Mouse (Mus musculus) MEL (cell line): Measurements from ENCODE around the gene Psmb11. TPM values are rescaled to one million over a fixed set of nuclear protein-coding genes. Genes with fewer than 3 reads are reported as not detected.
A peak's percentile ranks its signal among the peaks of the same experiment; 100 is the strongest.

Experiments used
- DNase-seq: peaks from one replicate; pipeline ENCODE4 v3.0.0; 2011; ENCODE audit warnings: low read depth, low spot score
- H3K27ac ChIP-seq: 2 replicates; pipeline ENCODE4 v1.5.1; 2012; ENCODE audit warnings: low read depth, mild to moderate bottlenecking, control low read depth, low read length, moderate library complexity; ENCODE audit not compliant: control insufficient read depth
- H3K27me3 ChIP-seq, 2 experiments: fragments of 150-350 bp in 1 of 2; sonication (generic) in 1 of 2; 2 replicates each; pipeline ENCODE4 v1.6.1; 2012; ENCODE audit warnings: low read length in 2 of 2, mild to moderate bottlenecking in 2 of 2, improper control_type of control experiment in 1 of 2, moderate library complexity in 1 of 2; ENCODE audit not compliant: insufficient read depth in 2 of 2, control insufficient read depth in 1 of 2
- H3K36me3 ChIP-seq, 2 experiments: 2 replicates each; pipeline ENCODE4 v1.6.1; 2012 to 2014; ENCODE audit warnings: low read length in 2 of 2, improper control_type of control experiment in 1 of 2, inconsistent platforms in 1 of 2, mild to moderate bottlenecking in 1 of 2; ENCODE audit not compliant: insufficient read depth in 2 of 2, control insufficient read depth in 1 of 2
- H3K4me1 ChIP-seq, 2 experiments: fragments of 150-350 bp in 1 of 2; sonication (generic) in 1 of 2; 2 replicates each; pipeline ENCODE4 v1.6.1; 2012; ENCODE audit warnings: low read length in 2 of 2, improper control_type of control experiment in 1 of 2, mild to moderate bottlenecking in 1 of 2; ENCODE audit not compliant: insufficient read depth in 2 of 2, control insufficient read depth in 1 of 2
- H3K4me3 ChIP-seq, 2 experiments: fragments of 150-350 bp in 1 of 2; sonication (generic) in 1 of 2; 2 replicates each; pipeline ENCODE4 v1.5.1; 2012; ENCODE audit warnings: low read depth in 2 of 2, low read length in 2 of 2, mild to moderate bottlenecking in 2 of 2, moderate library complexity in 2 of 2, control low read depth in 1 of 2, improper control_type of control experiment in 1 of 2; ENCODE audit not compliant: control insufficient read depth in 1 of 2, insufficient read depth in 1 of 2
- H3K79me2 ChIP-seq: 2 replicates; pipeline ENCODE4 v1.6.1; 2012; ENCODE audit warnings: mild to moderate bottlenecking, low read length, moderate library complexity; ENCODE audit not compliant: control insufficient read depth, poor library complexity, insufficient read depth
- H3K9ac ChIP-seq: 2 replicates; pipeline ENCODE4 v1.6.1; 2012; ENCODE audit warnings: low read depth, mild to moderate bottlenecking, control low read depth, low read length, moderate library complexity; ENCODE audit not compliant: control insufficient read depth, poor library complexity, severe bottlenecking
- H3K9me3 ChIP-seq: fragments of 150-350 bp; sonication (generic); replicated peaks from 2 replicates; pipeline ENCODE4 v1.6.1; 2012; ENCODE audit warnings: mild to moderate bottlenecking, low read length, improper control_type of control experiment, moderate library complexity; ENCODE audit not compliant: insufficient read depth
- BHLHE40 ChIP-seq: IDR thresholded peaks from 2 replicates; pipeline ENCODE4 v1.6.1; 2012; ENCODE audit warnings: low read depth, mild to moderate bottlenecking, inconsistent platforms, low read length, improper control_type of control experiment, borderline replicate concordance
- CHD1 ChIP-seq: IDR thresholded peaks from 2 replicates; pipeline ENCODE4 v1.6.1; 2012; ENCODE audit warnings: low read depth, mild to moderate bottlenecking, inconsistent platforms, low read length, improper control_type of control experiment
- CHD2 ChIP-seq: IDR thresholded peaks from 2 replicates; pipeline ENCODE4 v1.6.1; 2011; ENCODE audit warnings: low read length, improper control_type of control experiment
- CTCF ChIP-seq, 3 experiments: IDR thresholded peaks in 2 of 3; conservative IDR thresholded peaks in 1 of 3; 2 replicates each; pipeline ENCODE4 v1.5.1; 2011 to 2012; ENCODE audit warnings: low read length in 3 of 3, low read depth in 2 of 3, mild to moderate bottlenecking in 2 of 3, improper control_type of control experiment in 1 of 3, inconsistent platforms in 1 of 3, mixed read lengths in 1 of 3, moderate library complexity in 1 of 3; ENCODE audit not compliant: control insufficient read depth in 1 of 3, insufficient read depth in 1 of 3, poor library complexity in 1 of 3, severe bottlenecking in 1 of 3
- E2F4 ChIP-seq: IDR thresholded peaks from 2 replicates; pipeline ENCODE4 v1.6.1; 2011; ENCODE audit warnings: low read depth, low read length, improper control_type of control experiment, borderline replicate concordance
- ELF1 ChIP-seq: IDR thresholded peaks from 2 replicates; pipeline ENCODE4 v1.6.1; 2014; ENCODE audit warnings: low read depth, mild to moderate bottlenecking, inconsistent platforms, low read length, improper control_type of control experiment, moderate library complexity
- EP300 ChIP-seq, 2 experiments: IDR thresholded peaks; 2 replicates each; pipeline ENCODE4 v1.6.1; 2011; ENCODE audit warnings: improper control_type of control experiment in 2 of 2, low read length in 2 of 2, low read depth in 1 of 2, mild to moderate bottlenecking in 1 of 2
- ETS1 ChIP-seq: IDR thresholded peaks from 2 replicates; pipeline ENCODE4 v1.6.1; 2012; ENCODE audit warnings: low read depth, mild to moderate bottlenecking, inconsistent platforms, low read length, improper control_type of control experiment, moderate library complexity
- GABPA ChIP-seq: IDR thresholded peaks from 2 replicates; pipeline ENCODE4 v1.6.1; 2012; ENCODE audit warnings: low read depth, mild to moderate bottlenecking, inconsistent platforms, low read length, improper control_type of control experiment, moderate library complexity
- GATA1 ChIP-seq: IDR thresholded peaks from 2 replicates; pipeline ENCODE4 v1.6.1; 2011; ENCODE audit warnings: low read depth, low read length, improper control_type of control experiment
- HCFC1 ChIP-seq: IDR thresholded peaks from 2 replicates; pipeline ENCODE4 v1.6.1; 2012; ENCODE audit warnings: low read depth, mild to moderate bottlenecking, inconsistent platforms, low read length, improper control_type of control experiment, moderate library complexity
- JUND ChIP-seq: IDR thresholded peaks from 2 replicates; pipeline ENCODE4 v1.6.1; 2011; ENCODE audit warnings: low read depth, mild to moderate bottlenecking, improper control_type of control experiment, low read length
- KAT2A ChIP-seq: conservative IDR thresholded peaks from 2 replicates; pipeline ENCODE4 v1.6.1; 2012; ENCODE audit warnings: low read depth, low read length, improper control_type of control experiment, inconsistent platforms
- MAFK ChIP-seq: IDR thresholded peaks from 2 replicates; pipeline ENCODE4 v1.6.1; 2011; ENCODE audit warnings: low read depth, mild to moderate bottlenecking, low read length, improper control_type of control experiment, borderline replicate concordance
- MAZ ChIP-seq: IDR thresholded peaks from 2 replicates; pipeline ENCODE4 v1.6.1; 2012; ENCODE audit warnings: low read depth, mild to moderate bottlenecking, inconsistent platforms, low read length, improper control_type of control experiment
- MEF2A ChIP-seq: IDR thresholded peaks from 2 replicates; pipeline ENCODE4 v1.6.1; 2014; ENCODE audit warnings: low read depth, mild to moderate bottlenecking, inconsistent platforms, low read length, improper control_type of control experiment; ENCODE audit not compliant: poor library complexity, insufficient replicate concordance, severe bottlenecking; ENCODE audit errors: extremely low read depth
- MXI1 ChIP-seq: IDR thresholded peaks from 2 replicates; pipeline ENCODE4 v1.6.1; 2011; ENCODE audit warnings: mild to moderate bottlenecking, low read depth, low read length, improper control_type of control experiment
- MYC ChIP-seq: IDR thresholded peaks from 2 replicates; pipeline ENCODE4 v1.6.1; 2011; ENCODE audit warnings: low read depth, mild to moderate bottlenecking, low read length, improper control_type of control experiment, moderate library complexity
- NELFE ChIP-seq: IDR thresholded peaks from 2 replicates; pipeline ENCODE4 v1.6.1; 2011; ENCODE audit warnings: low read depth, low read length, improper control_type of control experiment
- NRF1 ChIP-seq: IDR thresholded peaks from 2 replicates; pipeline ENCODE4 v1.6.1; 2014; ENCODE audit warnings: low read depth, mild to moderate bottlenecking, inconsistent platforms, low read length, improper control_type of control experiment, moderate library complexity; ENCODE audit not compliant: poor library complexity, insufficient read depth, severe bottlenecking
- POLR2A ChIP-seq, 2 experiments: IDR thresholded peaks; 2 replicates each; pipeline ENCODE4 v1.6.1; 2011 to 2012; ENCODE audit warnings: low read length in 2 of 2, mild to moderate bottlenecking in 2 of 2, control low read depth in 1 of 2, improper control_type of control experiment in 1 of 2, low read depth in 1 of 2, moderate library complexity in 1 of 2; ENCODE audit not compliant: control insufficient read depth in 1 of 2, insufficient read depth in 1 of 2, poor library complexity in 1 of 2
- POLR2AphosphoS2 ChIP-seq: IDR thresholded peaks from 2 replicates; pipeline ENCODE4 v1.6.1; 2011; ENCODE audit warnings: low read length, improper control_type of control experiment
- RAD21 ChIP-seq: IDR thresholded peaks from 2 replicates; pipeline ENCODE4 v1.6.1; 2011; ENCODE audit warnings: mild to moderate bottlenecking, low read depth, low read length, improper control_type of control experiment
- RCOR1 ChIP-seq: IDR thresholded peaks from 2 replicates; pipeline ENCODE4 v1.6.1; 2012; ENCODE audit warnings: low read depth, mild to moderate bottlenecking, inconsistent platforms, low read length, improper control_type of control experiment
- SMC3 ChIP-seq: IDR thresholded peaks from 2 replicates; pipeline ENCODE4 v1.6.1; 2011; ENCODE audit warnings: low read depth, low read length, improper control_type of control experiment
- TAL1 ChIP-seq: IDR thresholded peaks from 2 replicates; pipeline ENCODE4 v1.6.1; 2012; ENCODE audit warnings: mild to moderate bottlenecking, inconsistent platforms, low read length, moderate library complexity, mixed read lengths
- TBP ChIP-seq: IDR thresholded peaks from 2 replicates; pipeline ENCODE4 v1.8.0; 2011; ENCODE audit warnings: low read depth, low read length, improper control_type of control experiment
- TCF12 ChIP-seq: IDR thresholded peaks from 2 replicates; pipeline ENCODE4 v1.6.1; 2014; ENCODE audit warnings: low read depth, mild to moderate bottlenecking, inconsistent platforms, low read length, improper control_type of control experiment, moderate library complexity
- UBTF ChIP-seq: IDR thresholded peaks from 2 replicates; pipeline ENCODE4 v1.6.1; 2012; ENCODE audit warnings: low read depth, mild to moderate bottlenecking, inconsistent platforms, low read length, improper control_type of control experiment, moderate library complexity, borderline replicate concordance; ENCODE audit not compliant: insufficient read depth
- USF1 ChIP-seq: IDR thresholded peaks from 2 replicates; pipeline ENCODE4 v1.6.1; 2014; ENCODE audit warnings: low read depth, mild to moderate bottlenecking, inconsistent platforms, low read length, improper control_type of control experiment, moderate library complexity
- USF2 ChIP-seq, 2 experiments: IDR thresholded peaks; 2 replicates each; pipeline ENCODE4 v1.6.1; 2011 to 2012; ENCODE audit warnings: improper control_type of control experiment in 2 of 2, low read length in 2 of 2, borderline replicate concordance in 1 of 2, inconsistent platforms in 1 of 2, low read depth in 1 of 2, mild to moderate bottlenecking in 1 of 2; ENCODE audit not compliant: insufficient read depth in 1 of 2
- ZC3H11A ChIP-seq: IDR thresholded peaks from 2 replicates; pipeline ENCODE4 v1.6.1; 2012; ENCODE audit warnings: low read depth, mild to moderate bottlenecking, inconsistent platforms, low read length, improper control_type of control experiment
- ZKSCAN1 ChIP-seq: IDR thresholded peaks from 2 replicates; pipeline ENCODE4 v1.6.1; 2012; ENCODE audit warnings: low read depth, mild to moderate bottlenecking, inconsistent platforms, low read length, improper control_type of control experiment, moderate library complexity
- ZMIZ1 ChIP-seq: IDR thresholded peaks from 2 replicates; pipeline ENCODE4 v1.6.1; 2012; ENCODE audit warnings: low read depth, mild to moderate bottlenecking, inconsistent platforms, low read length, improper control_type of control experiment, moderate library complexity
- ZNF384 ChIP-seq: IDR thresholded peaks from 2 replicates; pipeline ENCODE4 v1.6.1; 2012; ENCODE audit warnings: low read depth, mild to moderate bottlenecking, inconsistent platforms, low read length, improper control_type of control experiment
- polyA plus RNA-seq, 2 experiments: library from polyadenylated mRNA; stranded (reverse) in 1 of 2; unstranded in 1 of 2; fragments of >175 nt in 1 of 2; fragments of >200 nt in 1 of 2; gene quantifications; 2 replicates each; pipeline versions ENCODE4 v1.2.1 to v1.2.4; 2012; ENCODE audit warnings: low replicate concordance in 2 of 2, low read depth in 1 of 2; ENCODE audit not compliant: insufficient read length in 2 of 2, insufficient read depth in 1 of 2, missing spikeins in 1 of 2
- total RNA-seq: library from RNA; depleted of rRNA; stranded (reverse); fragments of 300-350 nt; gene quantifications from 2 replicates; pipeline ENCODE4 v1.2.3, GENCODE M21; 2012

The Psmb11 gene
- total and polyA plus RNA-seq, 3 experiments: 0.06 TPM; not detected in 2

GRCm38 (mm10) chr14:54641305-54641969 lies 20.2 kb downstream of the Psmb11 start, which contains the start of gene Cdh24:
TSS of gene Cdh24 (minus strand) at chr14:54641364.
- peak; percentile 90 for DNase-seq
- no peaks in the 10 kb centered on the region; a peak in 2 of 4 replicates for H3K36me3 ChIP-seq
- peak within 1 kb of the TSS; percentile 66 to 92 for H3K4me3 ChIP-seq
- H3K9me3 ChIP-seq: no peaks in the 10 kb centered on the region
- TF ChIP-seq CHD2 (no peak), MXI1 (peak; percentile 68), MEF2A (no peak), ZKSCAN1 (no peak), BHLHE40 (no peak), TCF12 (peak; percentile 43; the same call in 1 of the 2 replicates), NELFE (peak; percentile 6; the same call in 1 of the 2 replicates), HCFC1 (peak; percentile 33; the same call in 1 of the 2 replicates), TAL1 (no peak), NRF1 (0 out of 2 replicates have a peak, but pooled peaks have one; percentile 7), EP300 (IDR thresholded peaks at IDR 0.05; ENCODE audit: low read depth in 1 of 2, low read length in 2 of 2) (no peak), KAT2A (no peak), USF1 (no peak), TBP (no peak; the same call in 1 of the 2 replicates), POLR2AphosphoS2 (peak; percentile 91; the same call in 1 of the 2 replicates), JUND (no peak; the same call in 1 of the 2 replicates), GATA1 (peak; percentile 58), POLR2A (IDR thresholded peaks at IDR 0.05; ENCODE audit: control insufficient read depth in 1 of 2, insufficient read depth in 1 of 2, low read depth in 1 of 2, low read length in 2 of 2, poor library complexity in 1 of 2) (no peak; a peak in 1 of 4 replicates), ELF1 (no peak), SMC3 (peak; percentile 91), CTCF (IDR thresholded peaks at IDR 0.05 in 2 of 3, conservative IDR thresholded peaks at IDR 0.05 in 1 of 3; ENCODE audit: control insufficient read depth in 1 of 3, insufficient read depth in 1 of 3, low read depth in 2 of 3, low read length in 3 of 3, poor library complexity in 1 of 3, severe bottlenecking in 1 of 3) (peak; percentile 80 to 88 (median 84)), E2F4 (no peak), MAFK (no peak), CHD1 (no peak), UBTF (0 out of 2 replicates have a peak, but pooled peaks have one; percentile 17), RAD21 (peak; percentile 78), ZC3H11A (peak; percentile 67), GABPA (no peak), ETS1 (no peak; the same call in 1 of the 2 replicates), MYC (no peak), RCOR1 (no peak), MAZ (peak; percentile 44; the same call in 1 of the 2 replicates), ZMIZ1 (peak; percentile 4; the same call in 1 of the 2 replicates), USF2 (IDR thresholded peaks at IDR 0.05; ENCODE audit: borderline replicate concordance in 1 of 2, insufficient read depth in 1 of 2, low read depth in 1 of 2, low read length in 2 of 2) (no peak), ZNF384 (no peak)
- H3K27me3 ChIP-seq: no peaks in the 10 kb centered on the region
- peaks cover 4% of the 10 kb centered on the region in 2 experiments; a peak in 2 of 4 replicates for H3K4me1 ChIP-seq
- peak within 1 kb of the TSS; percentile 63 for H3K27ac ChIP-seq
- H3K79me2 ChIP-seq: no peaks in the 10 kb centered on the region; the same call in 1 of the 2 replicates
- peak within 1 kb of the TSS; percentile 77 for H3K9ac ChIP-seq
